9 mouse cellular contexts compared by ENCODE assay signal in the genomic region with DNA sequence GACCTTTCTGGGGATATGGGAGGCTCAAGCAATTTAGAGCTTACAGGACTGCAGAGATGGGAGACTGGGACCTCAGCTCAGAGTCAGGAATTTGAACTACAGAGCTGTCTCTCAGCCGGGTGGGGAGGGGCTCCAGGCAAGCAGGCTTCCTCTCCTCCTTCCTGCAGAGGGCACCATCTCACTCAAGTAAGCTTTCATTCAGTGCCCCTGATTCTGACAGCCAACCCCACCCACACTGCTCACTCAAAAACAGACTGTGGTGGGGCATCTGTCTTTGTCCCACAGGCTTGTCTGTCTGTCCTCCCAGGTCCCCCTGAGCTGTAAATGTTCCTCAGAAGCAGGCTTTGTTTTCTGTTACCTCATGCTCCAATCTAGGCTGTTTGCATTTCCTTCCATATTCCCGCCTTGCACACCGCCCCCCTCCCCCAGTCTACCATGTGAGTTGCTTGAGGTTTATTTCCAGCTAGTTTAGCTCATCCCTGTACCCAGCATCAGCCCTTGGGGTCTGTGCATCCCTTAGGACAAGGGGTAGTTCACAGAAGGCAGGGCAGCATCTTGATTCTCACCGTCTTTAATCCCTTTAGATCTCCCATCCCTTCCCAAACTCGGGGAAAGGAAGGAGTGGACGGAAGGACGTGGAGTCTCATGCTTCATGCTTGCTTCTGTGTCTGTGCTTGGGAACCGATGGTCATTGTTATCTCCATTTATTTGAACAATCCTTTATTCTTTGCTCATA.
DNase-seq lines count a peak whose midpoint lies in the region; ATAC-seq and TF ChIP-seq lines count a peak whose summit lies in the region.
"Had no signal": no experiment of that assay in that cellular context is flagged by ENCODE, and none has a peak within 500 bp of the region (broad histone marks: within the 10 kb centered on the region; RNA-seq: fewer than 3 reads in every experiment).

No protein-coding gene starts in this region.

- H3K9ac ChIP-seq in ES-Bruce4 (ENCODE audit: low read depth, poor library complexity, severe bottlenecking): no peak overlapping the region
- H3K9ac ChIP-seq in embryonic facial prominence, embryonic 15.5 days: no peak overlapping the region
- no peak overlapping the region for H3K9ac ChIP-seq in hindbrain, embryonic 12.5 days
- H3K9ac ChIP-seq in liver, embryonic 11.5 days (ENCODE audit: low read depth, low read length): no peak overlapping the region
- no peak overlapping the region for H3K9ac ChIP-seq in neural tube, embryonic 12.5 days
- H3K9ac ChIP-seq: limb, embryonic 13.5 days had no signal

- peak; percentile 21 to 58 for DNase-seq in cerebellum, postnatal 25 days
- DNase-seq in liver, embryonic 11.5 days (ENCODE audit: low spot score): no peak
- DNase-seq in urinary bladder, postnatal 10 days (ENCODE audit: low spot score): no peak

- TF ChIP-seq CTCF in ES-Bruce4 (IDR thresholded peaks at IDR 0.05; ENCODE audit: low read depth, low read length): peak; percentile 56

- TF ChIP-seq EP300 in ES-Bruce4 (IDR thresholded peaks at IDR 0.05; ENCODE audit: insufficient read depth, low read depth, low read length): no peak

- no peak for TF ChIP-seq POLR2A in ES-Bruce4 (IDR thresholded peaks at IDR 0.05; ENCODE audit: insufficient read depth, low read length)

- H3K4me2 ChIP-seq in embryonic facial prominence, embryonic 15.5 days (replicated peaks): peak overlapping the region; percentile 17; the same call in 1 of the 2 replicates
- H3K4me2 ChIP-seq in hindbrain, embryonic 12.5 days (replicated peaks): no peak overlapping the region; the same call in 1 of the 2 replicates
- peak overlapping the region; percentile 55 for H3K4me2 ChIP-seq in liver, embryonic 11.5 days
- no peak overlapping the region for H3K4me2 ChIP-seq in neural tube, embryonic 12.5 days (replicated peaks)
- H3K4me2 ChIP-seq: limb, embryonic 13.5 days had no signal

- H3K4me3 ChIP-seq in ES-Bruce4 (ENCODE audit: low read depth, low read length): no peak overlapping the region
- H3K4me3 ChIP-seq in embryonic facial prominence, embryonic 15.5 days (replicated peaks): no peak overlapping the region
- no peak overlapping the region for H3K4me3 ChIP-seq in hindbrain, embryonic 12.5 days
- no peak overlapping the region for H3K4me3 ChIP-seq in liver, embryonic 11.5 days (ENCODE audit: low read depth, low read length)
- H3K4me3 ChIP-seq in neural tube, embryonic 12.5 days: no peak overlapping the region
- H3K4me3 ChIP-seq: limb, embryonic 13.5 days had no signal

- 49% methylated on average over 8 of the region's 8 CpGs for WGBS in embryonic facial prominence, embryonic 15.5 days
- WGBS in hindbrain, embryonic 12.5 days: 56% methylated on average over 8 of the region's 8 CpGs
- WGBS in liver, embryonic 11.5 days: 38% methylated on average over 8 of the region's 8 CpGs
- WGBS in neural tube, embryonic 12.5 days: 60% methylated on average over 8 of the region's 8 CpGs

- H3K36me3 ChIP-seq in ES-Bruce4 (ENCODE audit: control insufficient read depth, insufficient read depth, low read length, poor library complexity, severe bottlenecking): no peaks in the 10 kb centered on the region
- no peaks in the 10 kb centered on the region for H3K36me3 ChIP-seq in embryonic facial prominence, embryonic 15.5 days
- no peaks in the 10 kb centered on the region for H3K36me3 ChIP-seq in hindbrain, embryonic 12.5 days
- H3K36me3 ChIP-seq in liver, embryonic 11.5 days (ENCODE audit: control insufficient read depth, insufficient read depth, low read length): no peaks in the 10 kb centered on the region
- no peaks in the 10 kb centered on the region for H3K36me3 ChIP-seq in neural tube, embryonic 12.5 days
- H3K36me3 ChIP-seq: limb, embryonic 13.5 days had no signal

- no peaks in the 10 kb centered on the region for H3K4me1 ChIP-seq in ES-Bruce4 (ENCODE audit: control insufficient read depth, insufficient read depth, low read length)
- peaks cover 46% of the 10 kb centered on the region for H3K4me1 ChIP-seq in embryonic facial prominence, embryonic 15.5 days
- peaks cover 52% of the 10 kb centered on the region for H3K4me1 ChIP-seq in hindbrain, embryonic 12.5 days
- no peaks in the 10 kb centered on the region; the same call in 1 of the 2 replicates for H3K4me1 ChIP-seq in liver, embryonic 11.5 days (replicated peaks; ENCODE audit: control insufficient read depth, insufficient read depth, low read length)
- peaks cover 48% of the 10 kb centered on the region for H3K4me1 ChIP-seq in neural tube, embryonic 12.5 days

- ATAC-seq in cerebellum, adult (ENCODE audit: insufficient number of reproducible peaks, low FRiP score, low TSS enrichment): no peak
- ATAC-seq in embryonic facial prominence, embryonic 15.5 days (ENCODE audit: insufficient number of reproducible peaks, low FRiP score, low TSS enrichment, low read depth): 0 out of 2 replicates have a peak, but pooled peaks have one; percentile 41
- peak; percentile 51; the same call in 1 of the 2 replicates for ATAC-seq in hindbrain, embryonic 12.5 days (ENCODE audit: low FRiP score)
- peak; percentile 39; the same call in 1 of the 2 replicates for ATAC-seq in liver, embryonic 11.5 days (replicated peaks; ENCODE audit: low FRiP score)
- 0 out of 2 replicates have a peak, but pooled peaks have one; percentile 51 for ATAC-seq in neural tube, embryonic 12.5 days (ENCODE audit: low FRiP score, low read depth)

- no peak overlapping the region for H3K27ac ChIP-seq in ES-Bruce4 (ENCODE audit: insufficient read depth, low read length)
- no peak overlapping the region for H3K27ac ChIP-seq in embryonic facial prominence, embryonic 15.5 days (replicated peaks)
- no peak overlapping the region; the same call in 1 of the 2 replicates for H3K27ac ChIP-seq in hindbrain, embryonic 12.5 days
- no peak overlapping the region for H3K27ac ChIP-seq in liver, embryonic 11.5 days (ENCODE audit: low read depth, low read length)
- H3K27ac ChIP-seq in neural tube, embryonic 12.5 days: peak overlapping the region; percentile 27; the same call in 1 of the 2 replicates
- H3K27ac ChIP-seq: limb, embryonic 13.5 days had no signal

- no peaks in the 10 kb centered on the region for H3K27me3 ChIP-seq in ES-Bruce4 (ENCODE audit: control insufficient read depth, insufficient read depth, low read length, poor library complexity, severe bottlenecking)
- H3K27me3 ChIP-seq in embryonic facial prominence, embryonic 15.5 days: no peaks in the 10 kb centered on the region
- H3K27me3 ChIP-seq in hindbrain, embryonic 12.5 days: peaks cover 3% of the 10 kb centered on the region
- no peaks in the 10 kb centered on the region for H3K27me3 ChIP-seq in liver, embryonic 11.5 days (replicated peaks; ENCODE audit: control insufficient read depth, insufficient read depth, low read length)
- H3K27me3 ChIP-seq in neural tube, embryonic 12.5 days (replicated peaks): no peaks in the 10 kb centered on the region
- H3K27me3 ChIP-seq: limb, embryonic 13.5 days had no signal

- no peaks in the 10 kb centered on the region for H3K9me3 ChIP-seq in ES-Bruce4 (replicated peaks; ENCODE audit: control insufficient read depth, insufficient read depth, low read length, poor library complexity, severe bottlenecking)
- no peaks in the 10 kb centered on the region for H3K9me3 ChIP-seq in embryonic facial prominence, embryonic 15.5 days (replicated peaks)
- H3K9me3 ChIP-seq in hindbrain, embryonic 12.5 days (replicated peaks): no peaks in the 10 kb centered on the region
- H3K9me3 ChIP-seq in liver, embryonic 11.5 days (ENCODE audit: control insufficient read depth, low read length): no peaks in the 10 kb centered on the region
- H3K9me3 ChIP-seq in neural tube, embryonic 12.5 days: no peaks in the 10 kb centered on the region
- H3K9me3 ChIP-seq: limb, embryonic 13.5 days had no signal

Comparison
In these comparisons a context has a peak if more than half of its experiments do, and no peak if none do; other contexts are left out.
1. DNase-seq: peak in cerebellum, postnatal 25 days (2 of 2); none in liver, embryonic 11.5 days (single experiment) and urinary bladder, postnatal 10 days (single experiment).
2. H3K4me2 ChIP-seq: peak in embryonic facial prominence, embryonic 15.5 days (single experiment) and liver, embryonic 11.5 days (single experiment); none in hindbrain, embryonic 12.5 days (single experiment) and neural tube, embryonic 12.5 days (single experiment).